Mouse (Mus musculus) CH12.LX (cell line): ENCODE data around the gene Nxpe3. TPM values are rescaled to one million over a fixed set of nuclear protein-coding genes. Genes with fewer than 3 reads are reported as not detected.
A peak's percentile ranks its signal among the peaks of the same experiment; 100 is the strongest.

ENCODE experiments used
- DNase-seq: peaks from one replicate; pipeline ENCODE4 v3.0.0-alpha.2; 2013; ENCODE audit errors: extremely low read depth
- H3K27ac ChIP-seq: 2 replicates; pipeline ENCODE4 v1.5.1; 2012; ENCODE audit warnings: low read depth, mild to moderate bottlenecking, control low read depth, moderate library complexity; ENCODE audit not compliant: insufficient read depth
- H3K27me3 ChIP-seq: replicated peaks from 2 replicates; pipeline ENCODE3; 2012; ENCODE audit warnings: inconsistent platforms
- H3K36me3 ChIP-seq, 2 experiments: replicated peaks in 1 of 2; 2 replicates each; pipeline versions ENCODE3 to v1.6.1; 2012; ENCODE audit warnings: inconsistent platforms in 1 of 2, low read length in 1 of 2, mild to moderate bottlenecking in 1 of 2, mixed read lengths in 1 of 2, moderate library complexity in 1 of 2; ENCODE audit not compliant: control insufficient read depth in 1 of 2, insufficient read depth in 1 of 2
- H3K4me1 ChIP-seq, 2 experiments: 2 replicates each; pipeline ENCODE4 v1.6.1; 2012; ENCODE audit warnings: inconsistent platforms in 1 of 2, moderate library complexity in 1 of 2; ENCODE audit not compliant: insufficient read depth in 2 of 2, control insufficient read depth in 1 of 2
- H3K4me2 ChIP-seq: 2 replicates; pipeline ENCODE4 v1.6.1; 2012; ENCODE audit warnings: low read depth, mild to moderate bottlenecking, control low read depth; ENCODE audit not compliant: poor library complexity, insufficient read depth, severe bottlenecking
- H3K4me3 ChIP-seq, 3 experiments: fragments of 150-350 bp in 1 of 3; sonication (generic) in 1 of 3; replicated peaks in 1 of 3; 2 replicates each; pipeline versions ENCODE3 to v1.5.1; 2011 to 2012; ENCODE audit warnings: low read depth in 2 of 3, low read length in 2 of 3, mild to moderate bottlenecking in 2 of 3, moderate library complexity in 2 of 3, control low read depth in 1 of 3, improper control_type of control experiment in 1 of 3, inconsistent platforms in 1 of 3, mixed read lengths in 1 of 3; ENCODE audit not compliant: poor library complexity in 1 of 3
- H3K79me2 ChIP-seq: replicated peaks from 2 replicates; pipeline ENCODE4 v1.6.1; 2012; ENCODE audit warnings: mild to moderate bottlenecking, moderate library complexity; ENCODE audit not compliant: control insufficient read depth, poor library complexity, insufficient read depth, severe bottlenecking; ENCODE audit errors: extremely low read depth
- H3K9ac ChIP-seq: 2 replicates; pipeline ENCODE4 v1.6.1; 2012; ENCODE audit warnings: low read depth, mild to moderate bottlenecking, control low read depth, moderate library complexity; ENCODE audit not compliant: insufficient read depth
- H3K9me3 ChIP-seq: replicated peaks from 2 replicates; pipeline ENCODE3; 2012; ENCODE audit warnings: low read length, inconsistent platforms, mixed read lengths
- BHLHE40 ChIP-seq: IDR thresholded peaks from 2 replicates; pipeline ENCODE4 v1.6.1; 2011; ENCODE audit warnings: mild to moderate bottlenecking, low read depth, low read length, improper control_type of control experiment
- CHD2 ChIP-seq: IDR thresholded peaks from 2 replicates; pipeline ENCODE4 v1.6.1; 2011; ENCODE audit warnings: low read length, improper control_type of control experiment
- CTCF ChIP-seq, 2 experiments: IDR thresholded peaks in 1 of 2; conservative IDR thresholded peaks in 1 of 2; 2 replicates each; pipeline ENCODE4 v1.5.1; 2011 to 2012; ENCODE audit warnings: low read depth in 2 of 2, low read length in 2 of 2, improper control_type of control experiment in 1 of 2, inconsistent platforms in 1 of 2, mild to moderate bottlenecking in 1 of 2, moderate library complexity in 1 of 2
- EP300 ChIP-seq: IDR thresholded peaks from 2 replicates; pipeline ENCODE4 v1.6.1; 2011; ENCODE audit warnings: low read length, improper control_type of control experiment
- ETS1 ChIP-seq: conservative IDR thresholded peaks from 2 replicates; pipeline ENCODE4 v1.6.1; 2012; ENCODE audit warnings: low read depth, mild to moderate bottlenecking, inconsistent platforms, low read length, improper control_type of control experiment, moderate library complexity
- GABPA ChIP-seq: IDR thresholded peaks from 2 replicates; pipeline ENCODE4 v1.6.1; 2012; ENCODE audit warnings: low read depth, low read length, improper control_type of control experiment, inconsistent platforms; ENCODE audit not compliant: insufficient replicate concordance
- HCFC1 ChIP-seq: IDR thresholded peaks from 2 replicates; pipeline ENCODE4 v1.6.1; 2012; ENCODE audit warnings: low read depth, mild to moderate bottlenecking, inconsistent platforms, low read length, improper control_type of control experiment
- IRF4 ChIP-seq: IDR thresholded peaks from 2 replicates; pipeline ENCODE4 v1.6.1; 2014; ENCODE audit warnings: low read depth, mild to moderate bottlenecking, inconsistent platforms, low read length, improper control_type of control experiment
- JUN ChIP-seq: IDR thresholded peaks from 2 replicates; pipeline ENCODE4 v1.6.1; 2011; ENCODE audit warnings: low read depth, mild to moderate bottlenecking, low read length, improper control_type of control experiment, moderate library complexity; ENCODE audit not compliant: insufficient read depth
- JUND ChIP-seq: conservative IDR thresholded peaks from 2 replicates; pipeline ENCODE4 v1.6.1; 2011; ENCODE audit warnings: low read depth, low read length, improper control_type of control experiment
- MAFK ChIP-seq: IDR thresholded peaks from 2 replicates; pipeline ENCODE4 v1.6.1; 2011; ENCODE audit warnings: low read length, improper control_type of control experiment; ENCODE audit not compliant: insufficient replicate concordance
- MAX ChIP-seq: IDR thresholded peaks from 2 replicates; pipeline ENCODE4 v1.6.1; 2011; ENCODE audit warnings: low read length, improper control_type of control experiment
- MAZ ChIP-seq: IDR thresholded peaks from 2 replicates; pipeline ENCODE4 v1.6.1; 2012; ENCODE audit warnings: low read depth, mild to moderate bottlenecking, inconsistent platforms, low read length, improper control_type of control experiment, moderate library complexity
- MXI1 ChIP-seq: IDR thresholded peaks from 2 replicates; pipeline ENCODE4 v1.6.1; 2011; ENCODE audit warnings: mild to moderate bottlenecking, low read depth, low read length, improper control_type of control experiment
- MYC ChIP-seq: IDR thresholded peaks from 2 replicates; pipeline ENCODE4 v1.6.1; 2011; ENCODE audit warnings: low read depth, mild to moderate bottlenecking, improper control_type of control experiment, low read length
- NELFE ChIP-seq: IDR thresholded peaks from 2 replicates; pipeline ENCODE4 v1.6.1; 2011; ENCODE audit warnings: low read depth, low read length, improper control_type of control experiment
- NRF1 ChIP-seq: IDR thresholded peaks from 2 replicates; pipeline ENCODE4 v1.6.1; 2014; ENCODE audit warnings: low read depth, mild to moderate bottlenecking, inconsistent platforms, low read length, improper control_type of control experiment, moderate library complexity
- PAX5 ChIP-seq: IDR thresholded peaks from 2 replicates; pipeline ENCODE4 v1.6.1; 2012; ENCODE audit warnings: low read length, inconsistent platforms, mixed read lengths
- POLR2A ChIP-seq: IDR thresholded peaks from 2 replicates; pipeline ENCODE4 v1.6.1; 2011; ENCODE audit warnings: low read depth, mild to moderate bottlenecking, improper control_type of control experiment, low read length
- POLR2AphosphoS2 ChIP-seq: IDR thresholded peaks from 2 replicates; pipeline ENCODE4 v1.6.1; 2011; ENCODE audit warnings: low read depth, low read length, improper control_type of control experiment
- RAD21 ChIP-seq: IDR thresholded peaks from 2 replicates; pipeline ENCODE4 v1.6.1; 2011; ENCODE audit warnings: low read depth, mild to moderate bottlenecking, low read length, improper control_type of control experiment, moderate library complexity
- SIN3A ChIP-seq: IDR thresholded peaks from 2 replicates; pipeline ENCODE4 v1.6.1; 2012; ENCODE audit warnings: low read length, improper control_type of control experiment, inconsistent platforms
- SMC3 ChIP-seq: IDR thresholded peaks from 2 replicates; pipeline ENCODE4 v1.6.1; 2011; ENCODE audit warnings: low read depth, low read length, improper control_type of control experiment
- TBP ChIP-seq: conservative IDR thresholded peaks from 2 replicates; pipeline ENCODE4 v1.6.1; 2011; ENCODE audit warnings: low read depth, low read length, improper control_type of control experiment
- TCF12 ChIP-seq: IDR thresholded peaks from 2 replicates; pipeline ENCODE4 v1.6.1; 2014; ENCODE audit warnings: low read depth, mild to moderate bottlenecking, inconsistent platforms, low read length, improper control_type of control experiment
- UBTF ChIP-seq: IDR thresholded peaks from 2 replicates; pipeline ENCODE4 v1.6.1; 2012; ENCODE audit warnings: low read depth, mild to moderate bottlenecking, inconsistent platforms, low read length, improper control_type of control experiment, moderate library complexity
- USF2 ChIP-seq: conservative IDR thresholded peaks from 2 replicates; pipeline ENCODE4 v1.6.1; 2011; ENCODE audit warnings: low read depth, low read length, improper control_type of control experiment
- ZKSCAN1 ChIP-seq: IDR thresholded peaks from 2 replicates; pipeline ENCODE4 v1.6.1; 2012; ENCODE audit warnings: low read depth, inconsistent platforms, low read length, improper control_type of control experiment, borderline replicate concordance
- ZMIZ1 ChIP-seq: IDR thresholded peaks from 2 replicates; pipeline ENCODE4 v1.6.1; 2012; ENCODE audit warnings: low read depth, mild to moderate bottlenecking, inconsistent platforms, low read length, improper control_type of control experiment
- dilution Hi-C: fragments of 300-500 bp; cut with MboI; formaldehyde crosslinking; loops from 2 replicates; pipeline ENCODE4 v1.14.3; 2020; ENCODE audit warnings: low sequenced_read_pairs; ENCODE audit not compliant: extremely low pct_unique_long_range_greater_than_20kb, extremely low pct_ligation_motif_present
- in situ Hi-C: fragments of 300-500 bp; cut with MboI; formaldehyde crosslinking; loops from 3 replicates; pipeline ENCODE4 v1.14.3; 2019; ENCODE audit warnings: low sequenced_read_pairs, low pct_ligation_motif_present, low pct_unique_long_range_greater_than_20kb, mixed read lengths
- polyA plus RNA-seq: library from polyadenylated mRNA; unstranded; fragments of >175 nt; gene quantifications from 2 replicates; pipeline ENCODE4 v1.2.1, GENCODE M21; 2012; ENCODE audit warnings: low read depth; ENCODE audit not compliant: insufficient read length
- total RNA-seq, 2 experiments: library from RNA; depleted of rRNA; stranded (reverse); fragments of 300-350 nt in 1 of 2; fragments of >200 nt in 1 of 2; gene quantifications; 2 replicates each; pipeline ENCODE4 v1.2.3; 2012 to 2014

The Nxpe3 gene
- total and polyA plus RNA-seq, 3 experiments: 5.4 to 12.3 (median 10.6) TPM

DNA sequence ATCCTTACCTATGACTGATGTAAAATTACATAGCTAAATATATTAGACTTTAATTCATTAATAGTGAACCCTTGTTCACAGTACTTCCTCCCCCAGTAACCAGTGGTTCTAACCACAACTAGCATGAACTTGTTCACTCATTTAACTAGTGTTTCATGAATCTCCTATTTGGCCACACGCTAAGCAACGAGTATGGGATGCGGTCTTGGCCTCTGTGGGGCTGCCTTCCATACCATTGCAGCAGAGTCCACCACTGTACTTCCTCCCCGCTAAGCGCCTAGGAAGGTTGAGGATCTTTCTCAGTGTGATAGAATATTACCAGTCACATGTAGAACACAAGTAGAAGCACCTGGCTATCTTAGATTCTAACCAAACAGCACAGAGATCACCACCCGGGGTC lies 85.7 kb downstream of the Nxpe3 start:
- in situ Hi-C loops: no loop called here
- H3K4me1 ChIP-seq: peaks cover 26 to 66% of the 10 kb centered on the region in 2 experiments
- H3K27me3 ChIP-seq: no peaks in the 10 kb centered on the region
- H3K9me3 ChIP-seq: no peaks in the 10 kb centered on the region
- 0 out of 2 replicates have a peak, but pooled peaks cover 3% of the 10 kb centered on the region for H3K79me2 ChIP-seq
- H3K4me2 ChIP-seq: no peak overlapping the region
- no peak overlapping the region for H3K27ac ChIP-seq
- no peak for DNase-seq
- dilution Hi-C loops: no loop called here
- TF ChIP-seq ETS1 (no peak), CHD2 (no peak), IRF4 (no peak; the same call in 1 of the 2 replicates), NELFE (peak; percentile 9; the same call in 1 of the 2 replicates), SIN3A (0 out of 2 replicates have a peak, but pooled peaks have one; percentile 41), JUN (no peak), ZMIZ1 (peak; percentile 58; the same call in 1 of the 2 replicates), TBP (no peak), USF2 (no peak), NRF1 (no peak), PAX5 (no peak), MAZ (0 out of 2 replicates have a peak, but pooled peaks have one; percentile 24)
- H3K9ac ChIP-seq: no peak overlapping the region
- H3K4me3 ChIP-seq: no peak overlapping the region
- H3K36me3 ChIP-seq: peaks cover 35 to 54% of the 10 kb centered on the region in 2 experiments

- H3K27ac ChIP-seq: no peak overlapping the region
- 0 out of 2 replicates have a peak, but pooled peaks cover 3% of the 10 kb centered on the region for H3K79me2 ChIP-seq
- H3K36me3 ChIP-seq: peaks cover 19 to 36% of the 10 kb centered on the region in 2 experiments
- no peak overlapping the region for H3K4me3 ChIP-seq
- peaks cover 16 to 62% of the 10 kb centered on the region in 2 experiments for H3K4me1 ChIP-seq
- no peaks in the 10 kb centered on the region for H3K27me3 ChIP-seq
- dilution Hi-C loops: no loop called here
- no peaks in the 10 kb centered on the region for H3K9me3 ChIP-seq
- H3K4me2 ChIP-seq: no peak overlapping the region
- no peak overlapping the region for H3K9ac ChIP-seq
- DNase-seq: no peak
- TF ChIP-seq EP300: no peak
- TF ChIP-seq GABPA: no peak
- no peak for TF ChIP-seq MXI1
- TF ChIP-seq UBTF: no peak
- TF ChIP-seq JUND: no peak
- TF ChIP-seq TCF12: no peak
- TF ChIP-seq RAD21: no peak
- TF ChIP-seq BHLHE40: no peak
- TF ChIP-seq MAFK: no peak
- TF ChIP-seq POLR2A: no peak
- TF ChIP-seq MAZ: no peak
- TF ChIP-seq MYC: no peak
- TF ChIP-seq MAX: no peak
- TF ChIP-seq HCFC1: no peak
- TF ChIP-seq POLR2AphosphoS2: no peak
- TF ChIP-seq SMC3: no peak
- no peak for TF ChIP-seq ZKSCAN1
- TF ChIP-seq CHD2: no peak
- TF ChIP-seq CTCF (conservative IDR thresholded peaks at IDR 0.05 in 1 of 2, IDR thresholded peaks at IDR 0.05 in 1 of 2; ENCODE audit: low read depth in 2 of 2, low read length in 2 of 2): no peak
- TF ChIP-seq, all 38 proteins: peak for 0
- in situ Hi-C loops: no loop called here
Measured at GRCm38 (mm10) chr16:55807505-55807932, 87.6 kb downstream of the Nxpe3 start.
